Mouse (Mus musculus): Measurements from ENCODE around the gene Mst1r.

- no peak for TF ChIP-seq CTCF (IDR thresholded peaks at IDR 0.05; ENCODE audit: low read depth)
- TF ChIP-seq EP300 (IDR thresholded peaks at IDR 0.05; ENCODE audit: low read depth), result no peak
Observed at GRCm38 (mm10) chr9:107923956-107924355, 17.3 kb downstream of the Mst1r start.
